Mouse (Mus musculus): ENCODE measurements around the gene Ascl4.

Ascl4 gene

DNA sequence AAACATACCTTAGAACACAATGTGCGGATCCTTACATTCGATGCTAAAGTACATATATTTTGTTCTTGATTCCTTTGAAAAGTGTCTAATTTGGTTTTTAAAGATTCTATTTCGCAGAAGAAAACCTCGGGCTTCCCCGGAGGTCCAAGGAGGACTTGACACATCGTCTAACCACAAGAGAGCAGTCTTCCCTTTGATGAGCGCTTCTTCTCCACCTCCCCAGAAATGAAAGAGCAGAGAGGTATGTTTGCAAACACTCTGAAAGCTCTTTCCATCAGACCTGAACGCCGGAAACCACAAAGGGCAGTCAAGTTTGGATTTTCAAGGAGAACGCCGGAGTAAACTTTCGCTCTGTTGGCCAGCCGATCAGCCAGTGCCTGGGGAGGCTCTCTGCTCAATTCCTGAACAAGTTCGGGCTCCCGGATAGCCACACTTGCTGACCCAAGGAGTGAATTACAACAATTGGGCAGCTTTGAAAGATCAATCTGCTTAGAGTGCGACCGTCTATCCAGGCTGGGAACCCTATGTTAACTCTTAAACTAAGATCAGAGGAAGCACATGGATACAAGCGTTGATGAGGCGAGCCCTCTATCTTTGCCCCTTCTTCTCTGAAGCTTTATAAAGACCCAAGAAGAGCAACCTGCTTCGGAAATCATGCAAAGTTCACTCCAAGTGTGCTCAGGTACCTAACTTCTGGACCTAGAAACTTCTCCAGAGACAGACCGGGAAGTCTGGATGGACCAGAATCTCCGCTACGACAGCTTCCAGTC is at the start of gene Ascl4:
TSS of gene Ascl4 (plus strand) at position 6 of the 770 bp plus-strand sequence.
- peak; percentile 13 for DNase-seq (ENCODE audit: low read depth, low spot score)

DNA sequence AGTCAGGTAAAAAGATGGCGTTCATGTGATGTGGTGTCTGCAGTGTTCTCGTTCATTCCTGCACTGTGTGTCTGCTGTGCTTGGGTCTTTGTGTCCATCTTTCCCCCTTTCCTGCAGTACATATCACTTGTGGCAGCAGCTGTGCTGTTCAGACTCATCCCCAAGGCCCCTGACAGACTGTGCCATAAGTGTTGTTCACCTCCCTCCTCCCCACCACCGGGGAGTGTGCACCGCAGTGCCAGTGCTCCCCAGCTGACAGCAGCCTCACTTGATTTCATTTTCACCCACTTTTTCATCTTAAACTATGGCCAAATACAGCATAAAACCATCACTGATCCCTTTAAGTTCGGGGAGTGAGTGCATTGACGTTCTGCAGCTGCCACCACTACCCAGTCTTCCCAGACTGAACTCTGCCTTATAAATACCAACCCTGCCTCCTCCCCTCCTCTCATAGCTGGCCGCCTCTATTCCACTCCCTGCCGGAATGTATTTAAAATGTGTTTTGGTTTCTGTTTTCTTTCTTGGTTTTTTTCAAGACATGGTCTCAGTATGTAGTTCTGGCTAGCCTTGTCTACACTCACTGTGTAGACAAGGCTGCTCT is 47.5 kb upstream of the Ascl4 start:
- no peak for DNase-seq (ENCODE audit: low read depth, low spot score)

DNA sequence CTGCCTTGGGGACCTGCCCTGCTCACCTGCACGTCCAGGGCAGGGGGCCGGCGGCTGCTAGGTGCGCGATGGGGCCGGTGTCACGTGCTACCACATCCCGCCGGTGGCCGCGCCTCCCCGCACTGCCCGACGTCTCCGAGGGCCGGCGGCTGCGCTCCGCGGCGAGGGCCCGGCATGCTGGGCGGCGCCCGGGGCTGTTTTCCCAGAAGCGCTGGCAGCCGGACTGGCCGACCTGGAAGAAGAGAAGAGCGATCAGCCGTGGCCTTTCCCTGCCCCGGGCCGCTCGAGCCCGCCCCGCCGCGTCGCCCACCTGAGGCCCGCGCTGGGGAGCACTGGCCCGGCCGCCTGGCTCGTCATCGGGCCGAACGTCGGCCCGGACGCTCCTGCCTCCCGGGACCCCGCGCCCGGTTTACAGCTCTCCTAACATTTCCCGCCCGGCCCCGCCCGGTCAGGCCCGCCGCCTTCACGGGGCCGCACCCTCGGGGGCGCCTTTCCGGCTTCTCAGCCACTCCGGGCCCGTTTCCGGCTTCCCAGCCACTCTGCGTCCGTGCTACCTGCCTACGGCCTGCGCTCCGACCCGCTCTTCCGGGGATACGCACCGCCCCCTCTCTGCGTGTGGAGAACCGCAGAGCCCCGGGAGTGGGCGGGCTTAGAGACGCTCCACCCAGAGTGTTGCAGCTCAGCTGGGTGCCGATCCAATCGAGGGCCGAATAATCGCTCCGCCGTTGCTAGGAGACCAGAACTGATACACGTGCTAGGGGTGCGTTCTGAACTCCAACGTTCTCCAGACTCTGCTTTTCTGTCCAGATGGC is 10.8 kb upstream of the Ascl4 start, which contains the start of gene Prdm4:
TSS of gene Prdm4 (minus strand) at position 645 of the 812 bp plus-strand sequence.
- DNase-seq (ENCODE audit: low read depth, low spot score), result peak; percentile 98

DNA sequence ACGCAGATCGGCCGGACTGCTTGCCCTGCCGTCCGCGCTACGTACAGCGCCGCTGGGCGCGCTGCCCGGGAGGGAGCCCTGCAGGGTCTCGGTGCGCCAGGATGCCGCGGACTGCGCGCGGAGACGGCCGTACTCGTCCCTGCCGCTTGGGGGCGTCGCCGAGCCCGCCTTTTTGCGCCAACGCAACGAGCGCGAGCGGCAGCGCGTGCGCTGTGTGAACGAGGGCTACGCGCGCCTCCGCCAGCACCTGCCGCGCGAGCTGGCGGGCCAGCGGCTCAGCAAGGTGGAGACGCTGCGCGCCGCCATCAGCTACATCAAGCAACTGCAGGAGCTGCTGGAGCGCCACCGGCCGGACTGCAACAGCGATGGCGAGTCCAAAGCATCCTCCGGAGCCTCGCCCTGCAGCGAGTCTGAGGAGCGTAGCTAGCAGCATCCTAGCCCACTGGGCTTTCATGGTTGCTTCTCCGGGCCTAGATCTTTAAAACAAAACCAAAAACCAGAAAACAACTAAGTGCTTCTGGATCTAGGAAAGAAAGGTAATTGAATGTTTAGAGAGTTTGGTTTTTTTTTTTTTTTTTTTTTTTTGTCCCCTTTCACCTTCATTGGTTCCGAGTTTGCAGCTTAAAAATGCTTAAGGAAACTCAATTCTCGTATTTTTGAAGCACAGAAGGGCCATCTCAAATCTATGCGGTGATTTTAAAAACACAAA is 1.2 kb downstream of the Ascl4 start:
- peak; percentile 77 for DNase-seq (ENCODE audit: low read depth, low spot score)

DNA sequence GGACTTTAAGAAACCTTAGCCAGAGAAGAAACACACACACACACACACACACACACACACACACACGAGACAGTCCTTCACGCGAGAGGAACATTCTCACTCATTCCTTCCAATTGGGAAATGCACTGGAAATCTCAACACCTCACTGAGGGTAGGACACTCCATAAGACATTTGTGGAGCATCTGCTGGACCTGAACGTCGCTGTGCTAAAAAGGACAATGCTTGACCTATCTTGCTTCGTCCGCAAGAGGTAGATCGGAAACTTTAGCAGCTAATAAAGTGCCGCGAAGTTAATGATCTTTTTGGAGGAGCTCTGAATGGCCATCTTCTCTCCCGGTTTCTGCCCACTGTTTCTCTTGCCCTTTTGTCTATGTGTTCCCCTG is 1.7 kb downstream of the Ascl4 start:
- DNase-seq (ENCODE audit: low read depth, low spot score), result no peak

- DNase-seq (ENCODE audit: low read depth, low spot score), result no peak
Measured at GRCm38 (mm10) chr10:85929962-85930361, 2.5 kb downstream of the Ascl4 start.

- no peak for DNase-seq (ENCODE audit: low read depth, low spot score)
Measured at GRCm38 (mm10) chr10:85936280-85936965, 8.9 kb downstream of the Ascl4 start.

DNA sequence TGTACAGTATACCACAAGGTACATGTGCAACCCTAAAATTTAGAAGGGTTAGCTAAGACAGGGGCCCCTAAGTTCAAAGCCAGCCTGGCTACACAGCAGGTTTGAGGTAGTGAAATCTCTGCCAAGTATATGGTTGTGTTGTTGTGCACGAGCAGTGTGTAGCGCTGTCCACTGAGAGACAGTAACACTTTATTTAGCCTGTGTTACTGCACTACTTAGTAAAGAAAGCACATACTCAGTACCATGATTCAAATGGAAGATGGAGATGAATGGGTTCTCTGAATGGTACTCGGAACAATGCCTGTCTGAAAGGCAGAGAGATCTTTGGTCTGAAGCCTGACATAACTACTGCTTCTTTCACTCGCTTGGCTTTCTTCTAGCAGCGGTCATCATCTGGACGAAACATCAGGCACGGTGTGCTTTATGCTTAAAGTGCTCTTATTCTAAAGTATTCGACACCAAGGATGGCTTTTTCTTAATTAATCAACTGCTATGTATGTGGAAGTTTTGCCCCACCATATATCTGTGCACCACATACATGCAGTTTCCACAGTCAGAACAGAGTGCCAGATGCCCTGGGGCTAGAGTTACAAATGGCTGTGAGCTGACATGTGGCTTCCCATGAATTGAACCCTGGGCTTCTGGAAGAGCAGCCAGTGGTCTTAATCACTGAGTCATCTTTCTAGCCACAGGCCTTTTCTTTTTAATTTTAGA is 21.2 kb downstream of the Ascl4 start:
- no peak for DNase-seq (ENCODE audit: low read depth, low spot score)

- DNase-seq (ENCODE audit: low read depth, low spot score), result no peak
Measured at GRCm38 (mm10) chr10:85951765-85952443, 24.4 kb downstream of the Ascl4 start.

DNA sequence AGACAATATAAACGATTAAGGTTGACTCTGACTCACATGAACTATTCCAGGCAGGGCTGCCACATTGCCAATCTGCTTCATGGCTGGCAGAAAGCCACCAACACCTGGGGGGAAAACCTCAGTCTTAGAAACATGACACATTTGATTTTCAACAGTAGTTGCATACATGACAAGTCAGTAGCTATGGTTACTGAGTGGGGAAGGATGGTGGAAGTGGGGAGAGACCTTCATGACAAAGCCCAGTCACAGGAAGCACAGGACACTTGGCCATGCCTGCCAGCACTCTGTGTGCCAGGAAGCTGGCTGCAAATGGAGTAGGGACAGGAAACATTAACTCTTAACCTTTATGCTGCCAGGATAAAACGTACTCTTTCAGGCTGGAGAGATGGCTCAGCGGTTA is 25.9 kb downstream of the Ascl4 start:
- no peak for DNase-seq (ENCODE audit: low read depth, low spot score)

GRCm38 (mm10) chr10:85954429-85954828 is 26.9 kb downstream of the Ascl4 start:
- DNase-seq (ENCODE audit: low read depth, low spot score), result no peak

DNA sequence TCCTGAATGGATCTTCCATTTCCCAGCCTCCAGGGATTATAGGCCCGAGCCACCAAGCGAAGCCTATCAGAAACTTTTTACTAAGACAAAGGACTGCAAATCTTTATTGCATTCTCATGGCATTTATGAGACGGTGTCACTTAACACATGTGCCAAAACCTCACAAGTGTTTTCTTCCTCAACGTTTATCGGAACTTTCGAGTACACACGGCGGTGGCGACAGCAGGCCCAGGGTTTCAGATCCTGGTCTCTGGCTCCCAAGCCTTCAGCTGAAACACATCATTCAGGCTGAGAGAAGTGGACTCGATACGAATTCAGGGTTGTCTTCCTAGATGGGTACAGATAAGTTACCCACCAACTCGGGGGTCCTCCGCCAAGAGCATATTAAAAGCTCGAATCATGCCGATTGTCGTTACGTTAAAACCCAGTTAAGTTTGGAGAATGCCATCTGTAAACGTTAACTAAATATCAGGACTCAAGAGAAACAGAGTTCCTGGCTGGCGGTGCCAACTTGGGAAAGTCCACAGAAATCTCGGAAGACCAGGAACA is 29.5 kb downstream of the Ascl4 start:
- peak; percentile 9 for DNase-seq (ENCODE audit: low read depth, low spot score)

GRCm38 (mm10) chr10:85957464-85957950 is 30.0 kb downstream of the Ascl4 start, which contains the start of gene Rtcb:
Gene Rtcb, minus strand, starts transcription at chr10:85957823.
- peak; percentile 94 for DNase-seq (ENCODE audit: low read depth, low spot score)

GRCm38 (mm10) chr10:85962897-85963296 is 35.4 kb downstream of the Ascl4 start:
- no peak for DNase-seq (ENCODE audit: low read depth, low spot score)

GRCm38 (mm10) chr10:85964316-85964715 is 36.8 kb downstream of the Ascl4 start:
- no peak for DNase-seq (ENCODE audit: low read depth, low spot score)

DNA sequence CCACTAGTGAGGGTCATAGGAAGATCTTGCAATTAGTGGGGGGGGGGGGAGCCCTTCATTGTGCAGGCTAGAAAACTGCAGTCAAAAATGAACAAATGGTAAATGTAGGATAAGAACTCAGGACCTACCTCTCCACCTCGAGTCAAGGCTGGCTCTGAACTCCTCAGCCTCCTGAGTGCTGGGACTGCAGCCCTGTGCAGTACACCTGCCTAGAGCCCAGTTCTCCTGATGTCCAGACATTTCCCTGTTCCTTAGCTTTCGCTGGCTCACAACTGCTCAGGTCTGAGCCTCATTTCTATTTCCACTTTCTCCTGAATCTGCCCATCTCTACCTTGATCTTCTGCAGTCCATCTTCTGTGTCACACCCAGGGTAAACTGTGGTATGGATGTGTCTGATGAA is 39.0 kb downstream of the Ascl4 start:
- DNase-seq (ENCODE audit: low read depth, low spot score), result no peak

DNA sequence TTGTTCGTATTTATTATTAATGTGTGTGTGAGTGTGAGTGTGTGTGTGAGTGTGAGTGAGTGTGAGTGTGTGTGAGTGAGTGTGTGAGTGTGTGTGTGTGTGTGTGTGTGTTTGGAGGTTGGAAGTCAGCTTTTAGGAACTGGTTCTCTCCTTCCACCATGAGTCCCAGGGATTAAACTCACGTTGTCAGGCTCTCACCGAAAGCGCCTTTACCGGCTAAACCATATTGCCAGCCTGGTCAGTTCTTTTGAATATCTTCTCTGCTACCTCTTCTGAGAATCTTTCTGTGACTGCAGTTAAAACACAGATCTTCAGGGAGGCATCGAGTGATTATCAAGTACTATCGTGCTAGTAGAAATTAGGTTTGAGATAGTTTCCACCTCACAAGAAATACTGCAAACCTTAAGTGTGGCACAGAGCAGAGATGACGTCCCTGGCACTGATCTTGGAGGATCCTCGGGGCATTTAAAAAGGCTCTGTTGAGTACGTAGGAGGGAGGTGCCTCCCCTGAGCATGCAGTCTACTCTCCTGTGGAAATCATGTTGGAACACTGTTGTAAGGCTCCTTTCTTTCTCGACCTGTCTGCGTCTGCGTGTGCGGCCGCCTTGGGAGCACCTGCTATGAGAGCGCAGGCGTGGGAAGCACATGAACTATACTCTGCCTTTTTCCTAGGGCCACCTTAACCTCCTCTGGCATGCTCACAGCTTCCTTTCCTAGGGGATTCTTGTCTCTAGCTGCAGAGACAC is 40.1 kb downstream of the Ascl4 start:
- no peak for DNase-seq (ENCODE audit: low read depth, low spot score)

GRCm38 (mm10) chr10:85968157-85968634 is 40.7 kb downstream of the Ascl4 start:
- DNase-seq (ENCODE audit: low read depth, low spot score), result peak; percentile 79
